Mouse (Mus musculus): ENCODE results near the gene Slc16a7. TPM values are rescaled to one million over a fixed set of nuclear protein-coding genes. Genes with fewer than 3 reads are reported as not detected.

The Slc16a7 gene
- polyA plus RNA-seq, 1 experiment from 2014 or later: 8.9 TPM

GRCm38 (mm10) chr10:125184146-125184545 is 205.1 kb downstream of the Slc16a7 start:
- Histone ChIP-seq H3K4me1 (ENCODE audit: control insufficient read depth, insufficient read depth, low read length) (no peaks in the 10 kb centered on the region), H3K4me2 (ENCODE audit: low read length) (no peak overlapping the region), H3K4me3 (replicated peaks; ENCODE audit: low read depth, low read length) (no peak overlapping the region), H3K36me3 (ENCODE audit: control insufficient read depth, insufficient read depth, low read length) (no peaks in the 10 kb centered on the region), H3K27me3 (ENCODE audit: control insufficient read depth, insufficient read depth, low read length) (no peaks in the 10 kb centered on the region), H3K9me3 (ENCODE audit: control insufficient read depth, low read length) (no peaks in the 10 kb centered on the region), H3K27ac (replicated peaks; ENCODE audit: low read depth, low read length) (no peak overlapping the region), H3K9ac (replicated peaks; ENCODE audit: low read length) (no peak overlapping the region)
- 23% methylated on average over 5 of the region's 5 CpGs for WGBS
- ATAC-seq (ENCODE audit: low FRiP score, low TSS enrichment) (no peak), DNase-seq (peak; percentile 33)

- Histone ChIP-seq H3K27me3 (ENCODE audit: control insufficient read depth, insufficient read depth, low read length) (no peaks in the 10 kb centered on the region), H3K36me3 (ENCODE audit: control insufficient read depth, insufficient read depth, low read length) (no peaks in the 10 kb centered on the region), H3K27ac (replicated peaks; ENCODE audit: low read depth, low read length) (no peak overlapping the region), H3K9me3 (ENCODE audit: control insufficient read depth, low read length) (no peaks in the 10 kb centered on the region), H3K4me3 (replicated peaks; ENCODE audit: low read depth, low read length) (no peak overlapping the region), H3K9ac (replicated peaks; ENCODE audit: low read length) (no peak overlapping the region), H3K4me1 (ENCODE audit: control insufficient read depth, insufficient read depth, low read length) (no peaks in the 10 kb centered on the region), H3K4me2 (ENCODE audit: low read length) (no peak overlapping the region)
- 95% methylated on average over 3 of the region's 3 CpGs for WGBS
- no peak for ATAC-seq (ENCODE audit: low FRiP score, low TSS enrichment)
- no peak for DNase-seq
These were observed 206.7 kb downstream of the Slc16a7 start for GRCm38 (mm10) chr10:125182545-125182944.

- ATAC-seq (ENCODE audit: low FRiP score, low TSS enrichment) (no peak), DNase-seq (no peak)
- Histone ChIP-seq H3K36me3 (ENCODE audit: control insufficient read depth, insufficient read depth, low read length) (no peaks in the 10 kb centered on the region), H3K4me1 (ENCODE audit: control insufficient read depth, insufficient read depth, low read length) (no peaks in the 10 kb centered on the region), H3K9me3 (ENCODE audit: control insufficient read depth, low read length) (no peaks in the 10 kb centered on the region), H3K27me3 (ENCODE audit: control insufficient read depth, insufficient read depth, low read length) (no peaks in the 10 kb centered on the region), H3K9ac (replicated peaks; ENCODE audit: low read length) (no peak overlapping the region), H3K4me2 (ENCODE audit: low read length) (no peak overlapping the region), H3K27ac (replicated peaks; ENCODE audit: low read depth, low read length) (no peak overlapping the region), H3K4me3 (replicated peaks; ENCODE audit: low read depth, low read length) (no peak overlapping the region)
- 84% methylated on average over 2 of the region's 2 CpGs for WGBS
These were observed 211.5 kb downstream of the Slc16a7 start for GRCm38 (mm10) chr10:125177782-125178181.

GRCm38 (mm10) chr10:125175013-125175650 is 214.1 kb downstream of the Slc16a7 start:
- H3K4me2 ChIP-seq (ENCODE audit: low read length): no peak overlapping the region
- no peaks in the 10 kb centered on the region for H3K9me3 ChIP-seq (ENCODE audit: control insufficient read depth, low read length)
- H3K36me3 ChIP-seq (ENCODE audit: control insufficient read depth, insufficient read depth, low read length): no peaks in the 10 kb centered on the region
- ATAC-seq (ENCODE audit: low FRiP score, low TSS enrichment) (no peak), DNase-seq (no peak)
- 60% methylated on average over 5 of the region's 5 CpGs for WGBS
- H3K27me3 ChIP-seq (ENCODE audit: control insufficient read depth, insufficient read depth, low read length): no peaks in the 10 kb centered on the region
- no peaks in the 10 kb centered on the region for H3K4me1 ChIP-seq (ENCODE audit: control insufficient read depth, insufficient read depth, low read length)
- H3K9ac ChIP-seq (replicated peaks; ENCODE audit: low read length): no peak overlapping the region
- no peak overlapping the region for H3K27ac ChIP-seq (replicated peaks; ENCODE audit: low read depth, low read length)
- no peak overlapping the region for H3K4me3 ChIP-seq (replicated peaks; ENCODE audit: low read depth, low read length)

GRCm38 (mm10) chr10:125171625-125172024 is 217.6 kb downstream of the Slc16a7 start:
- no peak overlapping the region for H3K9ac ChIP-seq (replicated peaks; ENCODE audit: low read length)
- no peaks in the 10 kb centered on the region for H3K27me3 ChIP-seq (ENCODE audit: control insufficient read depth, insufficient read depth, low read length)
- ATAC-seq (ENCODE audit: low FRiP score, low TSS enrichment) (no peak), DNase-seq (no peak)
- H3K9me3 ChIP-seq (ENCODE audit: control insufficient read depth, low read length): no peaks in the 10 kb centered on the region
- H3K36me3 ChIP-seq (ENCODE audit: control insufficient read depth, insufficient read depth, low read length): no peaks in the 10 kb centered on the region
- H3K4me2 ChIP-seq (ENCODE audit: low read length): no peak overlapping the region
- WGBS: 91% methylated on average over 10 of the region's 10 CpGs
- H3K4me1 ChIP-seq (ENCODE audit: control insufficient read depth, insufficient read depth, low read length): no peaks in the 10 kb centered on the region
- no peak overlapping the region for H3K27ac ChIP-seq (replicated peaks; ENCODE audit: low read depth, low read length)
- H3K4me3 ChIP-seq (replicated peaks; ENCODE audit: low read depth, low read length): no peak overlapping the region

- no peak overlapping the region for H3K4me3 ChIP-seq (replicated peaks; ENCODE audit: low read depth, low read length)
- H3K27me3 ChIP-seq (ENCODE audit: control insufficient read depth, insufficient read depth, low read length): no peaks in the 10 kb centered on the region
- no peaks in the 10 kb centered on the region for H3K4me1 ChIP-seq (ENCODE audit: control insufficient read depth, insufficient read depth, low read length)
- no peak overlapping the region for H3K4me2 ChIP-seq (ENCODE audit: low read length)
- H3K27ac ChIP-seq (replicated peaks; ENCODE audit: low read depth, low read length): no peak overlapping the region
- H3K9ac ChIP-seq (replicated peaks; ENCODE audit: low read length): no peak overlapping the region
- WGBS: 90% methylated on average over 6 of the region's 6 CpGs
- no peak for ATAC-seq (ENCODE audit: low FRiP score, low TSS enrichment)
- H3K36me3 ChIP-seq (ENCODE audit: control insufficient read depth, insufficient read depth, low read length): no peaks in the 10 kb centered on the region
- DNase-seq: no peak
- no peaks in the 10 kb centered on the region for H3K9me3 ChIP-seq (ENCODE audit: control insufficient read depth, low read length)
These were observed 218.1 kb downstream of the Slc16a7 start for GRCm38 (mm10) chr10:125171154-125171553.

All from midbrain, embryonic 14.5 days (tissue).